ENCODE assay signal across 14 mouse cellular contexts in genomic region chr3:128280626-128281025, GRCm38 (mm10).
"Had no signal": no experiment of that assay in that cellular context is flagged by ENCODE, and none has a peak within 500 bp of the region (broad histone marks: within the 10 kb centered on the region; RNA-seq: fewer than 3 reads in every experiment).

No protein-coding gene starts in this region.

- H3K9ac ChIP-seq: limb, embryonic 13.5 days; lung, embryonic 14.5 days; midbrain, embryonic 15.5 days; neural tube, embryonic 12.5 days had no signal

- H3K4me2 ChIP-seq: limb, embryonic 13.5 days; liver, embryonic 11.5 days; lung, embryonic 14.5 days; midbrain, embryonic 11.5 days; midbrain, embryonic 15.5 days; neural tube, embryonic 12.5 days had no signal

- ATAC-seq: midbrain, embryonic 15.5 days had no signal

- H3K4me3 ChIP-seq: layer of hippocampus, adult 2 months; limb, embryonic 13.5 days; megakaryocyte, embryonic 14.5 days; midbrain, embryonic 15.5 days; neural tube, embryonic 12.5 days had no signal

- H3K36me3 ChIP-seq: limb, embryonic 13.5 days; midbrain, embryonic 15.5 days; neural tube, embryonic 12.5 days had no signal

- H3K27me3 ChIP-seq: limb, embryonic 13.5 days; megakaryocyte, embryonic 14.5 days; midbrain, embryonic 15.5 days; neural tube, embryonic 12.5 days had no signal

- H3K4me1 ChIP-seq: limb, embryonic 13.5 days; megakaryocyte, embryonic 14.5 days; midbrain, embryonic 15.5 days; neural tube, embryonic 12.5 days had no signal

- H3K27ac ChIP-seq: layer of hippocampus, adult 2 months; limb, embryonic 13.5 days; midbrain, embryonic 15.5 days; neural tube, embryonic 12.5 days; stomach, postnatal 0 days had no signal

- H3K9me3 ChIP-seq: limb, embryonic 13.5 days; midbrain, embryonic 15.5 days; neural tube, embryonic 12.5 days had no signal

- DNase-seq: kidney, postnatal 4 days; lung, postnatal 10 days; lung, postnatal 4 days; right cerebral cortex, postnatal 14 days; thymus, postnatal 4 days had no signal
